Mouse (Mus musculus): Measurements from ENCODE around the gene Il2rb. TPM values are rescaled to one million over a fixed set of nuclear protein-coding genes. Genes with fewer than 3 reads are reported as not detected.

Gene Il2rb
- total RNA-seq, 2 experiments from 2014 or later: 0.11 TPM; not detected in 1

- no peak for DNase-seq (ENCODE audit: low spot score in 2 of 2)
Observed at GRCm38 (mm10) chr15:78455168-78455567, 39.9 kb downstream of the Il2rb start.

GRCm38 (mm10) chr15:78452929-78453328 is 42.1 kb downstream of the Il2rb start:
- no peak for DNase-seq (ENCODE audit: low spot score in 2 of 2)
- intact Hi-C loops (cut with DNase I): loop anchor here (10.0 kb wide), 1 partner anchor 302 kb away; no protein-coding TSS in a partner anchor

More at GRCm38 (mm10) chr15:78455168-78455567, 39.9 kb downstream of the Il2rb start:
- intact Hi-C loops (cut with DNase I): loop anchor here (10.0 kb wide), 1 partner anchor 300 kb away; no protein-coding TSS in a partner anchor

- intact Hi-C loops (cut with DNase I): loop anchor here (10.0 kb wide), 1 partner anchor 304 kb away; no protein-coding TSS in a partner anchor
- no peak for DNase-seq (ENCODE audit: low spot score in 2 of 2)
Observed at GRCm38 (mm10) chr15:78451201-78451600, 43.9 kb downstream of the Il2rb start.

- intact Hi-C loops (cut with DNase I): loop anchor here (10.0 kb wide), 1 partner anchor 304 kb away; no protein-coding TSS in a partner anchor
- no peak for DNase-seq (ENCODE audit: low spot score in 2 of 2)
Observed at GRCm38 (mm10) chr15:78450419-78450768, 44.7 kb downstream of the Il2rb start.

GRCm38 (mm10) chr15:78449694-78450418 is 45.2 kb downstream of the Il2rb start:
- DNase-seq (ENCODE audit: low spot score in 2 of 2): peak; percentile 41 to 71
- intact Hi-C loops (cut with DNase I): loop anchor here (5.0 to 10.0 kb wide), 2 partner anchors 132 to 305 kb away; no protein-coding TSS in a partner anchor

- intact Hi-C loops (cut with DNase I): loop anchor here (5.0 kb wide), 1 partner anchor 133 kb away; no protein-coding TSS in a partner anchor
- DNase-seq (ENCODE audit: low spot score in 2 of 2): no peak
Observed at GRCm38 (mm10) chr15:78449131-78449530, 45.9 kb downstream of the Il2rb start.

GRCm38 (mm10) chr15:78447746-78448535 is 47.1 kb downstream of the Il2rb start:
- intact Hi-C loops (cut with DNase I): loop anchor here (2.0 to 5.0 kb wide), 2 partner anchors 81 to 134 kb away; no protein-coding TSS in a partner anchor
- peak; percentile 97 for DNase-seq (ENCODE audit: low spot score in 2 of 2)

GRCm38 (mm10) chr15:78447121-78447520 is 48.0 kb downstream of the Il2rb start:
- intact Hi-C loops (cut with DNase I): loop anchor here (2.0 to 5.0 kb wide), 2 partner anchors 82 to 135 kb away; no protein-coding TSS in a partner anchor
- no peak for DNase-seq (ENCODE audit: low spot score in 2 of 2)

GRCm38 (mm10) chr15:78443857-78444256 is 51.2 kb downstream of the Il2rb start:
- intact Hi-C loops (cut with DNase I): no loop called here
- DNase-seq (ENCODE audit: low spot score in 2 of 2): no peak

GRCm38 (mm10) chr15:78442231-78442630 is 52.8 kb downstream of the Il2rb start:
- DNase-seq (ENCODE audit: low spot score in 2 of 2): no peak
- intact Hi-C loops (cut with DNase I): no loop called here

GRCm38 (mm10) chr15:78438973-78439372 is 56.1 kb downstream of the Il2rb start:
- no peak for DNase-seq (ENCODE audit: low spot score in 2 of 2)
- intact Hi-C loops (cut with DNase I): no loop called here

- intact Hi-C loops (cut with DNase I): no loop called here
Observed at GRCm38 (mm10) chr15:78438505-78438904, 56.6 kb downstream of the Il2rb start.

GRCm38 (mm10) chr15:78438018-78438394 is 57.1 kb downstream of the Il2rb start:
- no peak for DNase-seq (ENCODE audit: low spot score in 2 of 2)
- intact Hi-C loops (cut with DNase I): no loop called here

More at GRCm38 (mm10) chr15:78438505-78438904, 56.6 kb downstream of the Il2rb start:
- DNase-seq (ENCODE audit: low spot score in 2 of 2): no peak

GRCm38 (mm10) chr15:78437237-78438017 is 57.6 kb downstream of the Il2rb start:
- peak; percentile 66 to 69 for DNase-seq (ENCODE audit: low spot score in 2 of 2)
- intact Hi-C loops (cut with DNase I): no loop called here

- intact Hi-C loops (cut with DNase I): no loop called here
Observed at GRCm38 (mm10) chr15:78436380-78437192, 58.5 kb downstream of the Il2rb start.

GRCm38 (mm10) chr15:78435681-78436080 is 59.4 kb downstream of the Il2rb start:
- intact Hi-C loops (cut with DNase I): no loop called here

More at GRCm38 (mm10) chr15:78436380-78437192, 58.5 kb downstream of the Il2rb start:
- DNase-seq (ENCODE audit: low spot score in 2 of 2): peak; percentile 85 to 95

GRCm38 (mm10) chr15:78434896-78435520 is 60.1 kb downstream of the Il2rb start:
- peak; percentile 70 to 83 for DNase-seq (ENCODE audit: low spot score in 2 of 2)
- intact Hi-C loops (cut with DNase I): no loop called here

More at GRCm38 (mm10) chr15:78435681-78436080, 59.4 kb downstream of the Il2rb start:
- DNase-seq (ENCODE audit: low spot score in 2 of 2): no peak
